Comparison of ENCODE assay signal across 18 mouse cellular contexts in genomic region chr7:143506271-143506670, GRCm38 (mm10). TPM values are rescaled to one million over a fixed set of nuclear protein-coding genes. Genes with fewer than 3 reads are reported as not detected.
DNase-seq lines count a peak whose midpoint lies in the region; ATAC-seq lines count a peak whose summit lies in the region.
"Had no signal": no experiment of that assay in that cellular context is flagged by ENCODE, and none has a peak within 500 bp of the region (broad histone marks: within the 10 kb centered on the region; RNA-seq: fewer than 3 reads in every experiment).

No protein-coding gene starts in this region.

- DNase-seq in ES-CJ7 (ENCODE audit: low read depth, low spot score) (peak; percentile 79), R1 (ENCODE audit: low read depth, low spot score) (peak; percentile 46)
- DNase-seq in layer of hippocampus, postnatal 10 days (ENCODE audit: low spot score in 2 of 2): no peak
- DNase-seq in heart, adult 9 months (ENCODE audit: low spot score in 2 of 2): no peak
- DNase-seq in left cerebral cortex, postnatal 14 days (ENCODE audit: low spot score in 2 of 2): no peak

- H3K27me3 ChIP-seq in megakaryocyte, embryonic 14.5 days (replicated peaks): peaks cover 56% of the 10 kb centered on the region

- H3K4me1 ChIP-seq in megakaryocyte, embryonic 14.5 days: peaks cover 38% of the 10 kb centered on the region

- H3K36me3 ChIP-seq in megakaryocyte, embryonic 14.5 days (replicated peaks; ENCODE audit: low read length): peaks cover 4% of the 10 kb centered on the region
- H3K36me3 ChIP-seq: embryonic facial prominence, embryonic 10.5 days; embryonic facial prominence, embryonic 12.5 days; forebrain, embryonic 10.5 days; forebrain, embryonic 12.5 days had no signal

- peak overlapping the region; percentile 28 for H3K4me3 ChIP-seq in megakaryocyte, embryonic 14.5 days (replicated peaks)
- H3K4me3 ChIP-seq: embryonic facial prominence, embryonic 10.5 days; embryonic facial prominence, embryonic 12.5 days; forebrain, embryonic 10.5 days; forebrain, embryonic 12.5 days had no signal

- no peak for ATAC-seq in megakaryocyte, adult 5-6 weeks (ENCODE audit: poor library complexity, severe bottlenecking)
- 0 out of 2 replicates have a peak, but pooled peaks have one; percentile 1 for ATAC-seq in granulocyte monocyte progenitor cell, adult 5-6 weeks (replicated peaks; ENCODE audit: poor library complexity, severe bottlenecking)
- ATAC-seq: forebrain, embryonic 16.5 days; Patski had no signal

- intact Hi-C loops in left cerebral cortex, postnatal 14 days (cut with DNase I): no loop called here

- H3K9me3 ChIP-seq in megakaryocyte, embryonic 14.5 days: no peaks in the 10 kb centered on the region
- H3K9me3 ChIP-seq: embryonic facial prominence, embryonic 10.5 days; embryonic facial prominence, embryonic 12.5 days; forebrain, embryonic 10.5 days; forebrain, embryonic 12.5 days had no signal

RNA-seq across cellular contexts. Expression of gene Phlda2, which starts 3.3 kb away (rescaled TPM):
- polyA plus RNA-seq in megakaryocyte, embryonic 14.5 days (2012; ENCODE audit: insufficient read depth, low replicate concordance): 2.3 TPM in 1 of 2 replicates, not detected in the other
- total RNA-seq in megakaryocyte, adult 5-6 weeks (2015): not detected in 2 replicates
- not detected in 2 replicates for total RNA-seq in megakaryocyte, adult 5-6 weeks (2017)
- not detected in 2 replicates for total RNA-seq in granulocyte monocyte progenitor cell, adult 5-6 weeks (2014; fragmentation: Nextera tagmentation)
- not detected in 2 replicates for total RNA-seq in granulocyte monocyte progenitor cell, adult 5-6 weeks (2017)
- total RNA-seq in layer of hippocampus, postnatal 10 days (2021): not detected
- total RNA-seq in left cerebral cortex, postnatal 14 days (2021): not detected
- total RNA-seq: CH12.LX had no signal
- polyA plus RNA-seq: activated CD4-positive, CD25-positive, alpha-beta regulatory T cell, adult 4 months; cerebellum, adult 2 months; forebrain, embryonic 16.5 days; Patski had no signal

RNA-seq across cellular contexts. Expression of gene Slc22a18, which starts 32.7 kb away (rescaled TPM):
- polyA plus RNA-seq in megakaryocyte, embryonic 14.5 days (2012; ENCODE audit: insufficient read depth, low replicate concordance): 0.32 TPM in 1 of 2 replicates, not detected in the other
- total RNA-seq in megakaryocyte, adult 5-6 weeks (2015): 1.2 and 1.3 TPM in 2 replicates
- total RNA-seq in megakaryocyte, adult 5-6 weeks (2017): 0.94 and 1.7 TPM in 2 replicates
- 0.88 and 1.8 TPM in 2 replicates for total RNA-seq in granulocyte monocyte progenitor cell, adult 5-6 weeks (2014; fragmentation: Nextera tagmentation)
- total RNA-seq in granulocyte monocyte progenitor cell, adult 5-6 weeks (2017): 0.67 TPM in 1 of 2 replicates, not detected in the other
- under 1 TPM; 0.40 to 0.41 TPM for total RNA-seq in layer of hippocampus, postnatal 10 days (2021)
- under 1 TPM; 0.42 to 0.62 TPM for total RNA-seq in left cerebral cortex, postnatal 14 days (2021)
- polyA plus RNA-seq: CD4-positive, CD25-positive, alpha-beta regulatory T cell, adult 4 months had no signal

RNA-seq across cellular contexts. Expression of gene Nap1l4, which starts 42.6 kb away (rescaled TPM):
- 5.7 and 38.9 TPM in 2 replicates for polyA plus RNA-seq in megakaryocyte, embryonic 14.5 days (2012; ENCODE audit: insufficient read depth, low replicate concordance)
- 52.4 and 55.3 TPM in 2 replicates for total RNA-seq in megakaryocyte, adult 5-6 weeks (2015)
- 105 and 107 TPM in 2 replicates for total RNA-seq in megakaryocyte, adult 5-6 weeks (2017)
- total RNA-seq in granulocyte monocyte progenitor cell, adult 5-6 weeks (2014; fragmentation: Nextera tagmentation): 85.5 and 133 TPM in 2 replicates
- total RNA-seq in granulocyte monocyte progenitor cell, adult 5-6 weeks (2017): 126 and 136 TPM in 2 replicates
- 100 to 1,000 TPM; 133 to 144 TPM for total RNA-seq in layer of hippocampus, postnatal 10 days (2021)
- 100 to 1,000 TPM; 131 to 132 TPM for total RNA-seq in left cerebral cortex, postnatal 14 days (2021)

RNA-seq across cellular contexts. Expression of gene Cdkn1c, which starts 45.4 kb away (rescaled TPM):
- polyA plus RNA-seq in megakaryocyte, embryonic 14.5 days (2012; ENCODE audit: insufficient read depth, low replicate concordance): 0.66 TPM in 1 of 2 replicates, not detected in the other
- 1.3 and 2.3 TPM in 2 replicates for total RNA-seq in megakaryocyte, adult 5-6 weeks (2015)
- total RNA-seq in megakaryocyte, adult 5-6 weeks (2017): 0.41 and 0.95 TPM in 2 replicates
- total RNA-seq in granulocyte monocyte progenitor cell, adult 5-6 weeks (2014; fragmentation: Nextera tagmentation): not detected in 2 replicates
- total RNA-seq in granulocyte monocyte progenitor cell, adult 5-6 weeks (2017): 0.41 TPM in 1 of 2 replicates, not detected in the other
- total RNA-seq in layer of hippocampus, postnatal 10 days (2021): 10 to 100 TPM; 13.2 to 18.5 TPM
- total RNA-seq in left cerebral cortex, postnatal 14 days (2021): 10 to 100 TPM; 14.1 to 14.2 TPM
- total RNA-seq: CH12.LX had no signal

Comparison
In these comparisons a context has a peak if more than half of its experiments do, and no peak if none do; other contexts are left out.
1. DNase-seq: peak in ES-CJ7 (single experiment) and R1 (single experiment); none in layer of hippocampus, postnatal 10 days (0 of 2), heart, adult 9 months (0 of 2) and left cerebral cortex, postnatal 14 days (0 of 2).